Mouse (Mus musculus): ENCODE measurements around the gene Gad1. TPM values are rescaled to one million over a fixed set of nuclear protein-coding genes. Genes with fewer than 3 reads are reported as not detected.
A peak's percentile ranks its signal among the peaks of the same experiment; 100 is the strongest.

Gad1 gene
- total RNA-seq, 2 experiments from 2014 or later = 361 to 392 TPM

- intact Hi-C loops (cut with DNase I) = no loop called here
- no peak for DNase-seq (ENCODE audit: low spot score in 2 of 2)
These were observed 63.2 kb downstream of the Gad1 start for GRCm38 (mm10) chr2:70616076-70616475.

GRCm38 (mm10) chr2:70616617-70617016, 63.7 kb downstream of the Gad1 start:
- intact Hi-C loops (cut with DNase I) = no loop called here
- no peak for DNase-seq (ENCODE audit: low spot score in 2 of 2)

GRCm38 (mm10) chr2:70619232-70619835, 66.5 kb downstream of the Gad1 start:
- DNase-seq (ENCODE audit: low spot score in 2 of 2) = no peak
- intact Hi-C loops (cut with DNase I) = no loop called here

- peak; percentile 22 to 25 for DNase-seq (ENCODE audit: low spot score in 2 of 2)
- intact Hi-C loops (cut with DNase I) = no loop called here
These were observed 67.4 kb downstream of the Gad1 start for GRCm38 (mm10) chr2:70620225-70620624.

DNA sequence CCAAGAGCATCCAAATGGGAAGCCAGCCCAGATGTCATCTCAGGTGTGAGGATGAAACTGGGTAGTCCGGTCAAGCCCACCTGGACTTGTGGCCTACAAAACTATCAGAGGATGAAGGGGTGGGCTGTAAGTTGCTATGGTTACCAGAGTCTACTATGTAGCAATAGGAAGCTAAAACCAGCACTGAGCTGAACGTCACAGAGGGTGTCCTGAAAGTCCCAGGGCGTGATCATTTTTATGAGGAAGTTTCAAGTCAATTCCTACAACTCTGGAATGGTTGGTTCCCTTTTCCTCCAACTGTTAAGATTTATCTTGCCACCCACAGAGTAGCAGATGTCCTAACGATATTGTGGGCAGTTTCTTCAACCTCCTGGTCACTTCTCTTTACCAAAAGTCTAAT, 69.4 kb downstream of the Gad1 start:
- no peak for DNase-seq (ENCODE audit: low spot score in 2 of 2)

DNA sequence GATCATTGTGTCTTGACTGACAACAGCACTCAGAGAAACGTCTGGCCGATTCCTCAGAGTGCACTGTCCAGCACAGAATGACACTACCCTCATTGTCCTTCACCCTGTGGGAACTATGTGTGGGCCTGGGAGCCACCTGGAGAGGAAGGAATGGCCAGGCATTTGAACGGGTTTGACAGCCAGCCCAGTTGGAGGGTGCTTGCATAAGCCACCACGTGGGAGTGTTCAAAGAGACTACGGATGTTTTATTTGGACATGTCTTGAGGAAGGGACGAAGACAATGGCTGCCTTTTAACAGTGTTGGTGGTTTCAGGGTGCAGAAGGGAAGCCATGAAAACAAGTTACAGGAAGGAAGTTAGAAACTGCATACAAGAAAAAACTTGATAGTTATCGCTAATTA, 72.9 kb downstream of the Gad1 start:
- intact Hi-C loops (cut with DNase I) = no loop called here
- DNase-seq (ENCODE audit: low spot score in 2 of 2) = no peak

More for the DNA sequence above, 69.4 kb downstream of the Gad1 start:
- intact Hi-C loops (cut with DNase I) = no loop called here

DNA sequence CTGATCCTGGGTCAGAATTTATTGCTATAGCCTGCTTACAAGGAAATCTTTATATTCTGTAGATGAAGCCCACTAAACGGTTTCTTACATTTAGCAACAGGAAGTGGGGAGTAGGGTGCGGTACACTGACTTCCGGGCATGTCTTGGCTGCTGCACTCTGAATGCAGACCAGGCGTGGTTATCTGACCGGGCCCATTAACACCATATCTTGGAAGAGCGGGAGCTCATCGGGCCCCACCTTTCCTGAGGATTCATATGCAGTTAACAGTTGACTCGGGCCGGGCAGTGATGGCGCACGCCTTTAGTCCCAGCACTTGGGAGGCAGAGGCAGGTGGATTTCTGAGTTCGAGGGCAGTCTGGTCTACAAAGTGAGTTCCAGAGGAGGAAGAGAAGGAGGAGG, 75.5 kb downstream of the Gad1 start:
- intact Hi-C loops (cut with DNase I) = no loop called here

DNA sequence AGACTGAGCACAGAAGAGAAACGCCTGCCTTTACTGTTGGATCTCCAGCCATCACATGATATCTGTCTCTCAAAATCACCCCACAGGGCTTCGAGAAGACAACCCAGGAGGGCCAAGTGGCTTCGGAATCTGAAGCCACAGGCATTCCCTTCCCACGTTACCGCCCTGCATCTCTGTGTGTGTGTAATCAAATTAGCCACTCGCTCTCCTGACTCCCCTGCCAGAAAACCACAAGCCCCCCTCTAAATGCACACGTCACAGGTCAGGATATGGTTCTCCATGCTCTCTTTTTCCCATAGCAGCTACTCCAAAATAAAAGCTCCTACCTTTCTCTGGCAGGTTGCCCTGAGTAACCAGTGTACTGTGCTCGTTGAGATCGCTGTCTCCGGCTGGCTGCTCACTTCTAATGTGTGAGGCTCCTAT, 76.5 kb downstream of the Gad1 start:
- intact Hi-C loops (cut with DNase I) = no loop called here
- DNase-seq (ENCODE audit: low spot score in 2 of 2) = no peak

More for the DNA sequence above, 75.5 kb downstream of the Gad1 start:
- DNase-seq (ENCODE audit: low spot score in 2 of 2) = no peak

GRCm38 (mm10) chr2:70629921-70630320, 77.0 kb downstream of the Gad1 start:
- intact Hi-C loops (cut with DNase I) = no loop called here
- DNase-seq (ENCODE audit: low spot score in 2 of 2) = no peak

- intact Hi-C loops (cut with DNase I) = no loop called here
- DNase-seq (ENCODE audit: low spot score in 2 of 2) = no peak
These were observed 78.4 kb downstream of the Gad1 start for GRCm38 (mm10) chr2:70631321-70631720.

- intact Hi-C loops (cut with DNase I) = no loop called here
- no peak for DNase-seq (ENCODE audit: low spot score in 2 of 2)
These were observed 79.5 kb downstream of the Gad1 start for GRCm38 (mm10) chr2:70632412-70632811.

GRCm38 (mm10) chr2:70634028-70634690, 81.3 kb downstream of the Gad1 start:
- DNase-seq (ENCODE audit: low spot score in 2 of 2) = no peak
- intact Hi-C loops (cut with DNase I) = no loop called here

DNA sequence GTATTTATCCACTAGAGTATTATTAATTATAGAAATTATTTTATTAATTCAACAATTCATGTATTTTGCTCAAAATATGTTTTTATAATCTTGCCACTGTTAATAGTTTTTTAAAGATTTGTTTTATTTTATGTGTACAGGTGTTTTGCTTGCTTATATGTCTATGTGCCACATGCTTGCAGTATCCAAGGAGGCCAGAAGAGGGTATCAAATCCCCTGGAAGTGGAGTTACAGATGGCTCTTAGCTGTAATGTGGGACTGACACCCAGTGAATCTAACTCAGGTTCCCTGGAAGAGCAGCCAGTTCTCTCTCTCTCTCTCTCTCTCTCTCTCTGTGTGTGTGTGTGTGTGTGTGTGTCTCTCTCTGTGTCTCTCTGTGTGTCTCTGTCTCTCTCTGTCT, 88.1 kb downstream of the Gad1 start:
- no peak for DNase-seq (ENCODE audit: low spot score in 2 of 2)
- intact Hi-C loops (cut with DNase I) = no loop called here

DNA sequence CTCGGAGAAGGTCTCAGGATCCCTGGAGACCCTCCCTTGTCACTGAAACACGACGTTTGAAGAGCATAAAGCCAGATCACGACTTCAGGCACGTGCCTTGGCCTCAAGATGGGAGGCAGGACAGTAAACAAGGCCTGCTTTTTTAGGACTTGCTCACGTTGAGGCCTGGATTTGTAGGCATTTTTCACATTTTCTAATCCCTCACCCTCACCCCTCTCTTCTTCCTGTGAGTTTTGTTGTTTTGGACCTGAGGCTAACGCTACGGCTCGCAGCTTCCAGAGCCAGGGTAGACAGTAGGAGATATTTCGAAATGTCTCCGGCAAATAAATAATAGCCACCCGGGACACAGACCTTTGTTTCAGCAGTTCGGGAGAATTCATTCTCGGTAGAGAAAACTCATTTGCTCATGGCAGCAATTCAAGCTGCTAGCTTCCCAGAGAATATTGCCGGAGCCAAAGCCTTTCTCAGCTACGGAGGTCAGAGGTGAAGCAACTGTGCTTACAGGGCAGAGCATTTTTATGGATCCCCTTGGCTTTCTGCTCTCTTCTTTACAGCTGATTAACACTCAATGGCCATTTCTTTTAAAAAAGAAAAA, 90.2 kb downstream of the Gad1 start:
- DNase-seq (ENCODE audit: low spot score in 2 of 2) = no peak
- intact Hi-C loops (cut with DNase I) = no loop called here

GRCm38 (mm10) chr2:70645266-70645780, 92.5 kb downstream of the Gad1 start:
- intact Hi-C loops (cut with DNase I) = no loop called here
- no peak for DNase-seq (ENCODE audit: low spot score in 2 of 2)

DNA sequence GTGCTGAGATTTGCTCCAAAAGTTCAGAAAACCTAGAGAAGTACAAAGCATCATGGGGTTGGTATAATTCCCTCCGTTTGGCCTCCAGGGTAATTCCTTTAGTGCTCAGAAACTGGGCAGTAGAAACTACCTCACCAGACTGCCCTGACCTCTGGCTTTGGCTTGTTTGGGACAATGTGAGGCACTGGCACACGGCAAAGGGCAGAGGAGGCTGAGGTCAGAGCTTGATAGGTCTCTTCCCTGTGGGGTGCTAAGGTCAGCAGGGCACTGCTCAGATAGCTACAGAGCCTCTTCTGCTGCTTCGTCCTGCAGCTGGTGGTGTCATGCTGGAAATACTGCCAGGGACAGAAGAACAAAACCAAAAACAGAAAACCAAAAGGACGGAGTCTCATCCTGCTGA, 94.8 kb downstream of the Gad1 start:
- intact Hi-C loops (cut with DNase I) = no loop called here
- DNase-seq (ENCODE audit: low spot score in 2 of 2) = no peak

- intact Hi-C loops (cut with DNase I) = no loop called here
These were observed 95.4 kb downstream of the Gad1 start for GRCm38 (mm10) chr2:70648271-70648670.

DNA sequence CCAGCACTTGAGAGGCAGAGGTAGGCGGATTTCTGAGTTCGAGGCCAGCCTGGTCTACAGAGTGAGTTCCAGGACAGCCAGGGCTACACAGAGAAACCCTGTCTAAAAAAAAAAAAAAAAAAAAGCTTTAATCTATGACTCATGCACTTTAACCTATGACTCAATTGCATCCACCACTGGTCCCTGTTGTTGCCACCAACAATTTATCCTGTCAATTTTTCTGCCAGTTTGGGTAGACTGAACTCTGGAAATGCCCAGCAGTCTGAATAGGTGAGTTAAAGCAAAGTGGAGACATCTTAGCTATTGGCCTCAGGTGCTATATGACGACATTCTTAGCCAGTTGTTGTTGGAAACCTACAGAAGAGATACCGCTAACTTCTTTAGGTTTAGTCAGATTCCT, 96.6 kb downstream of the Gad1 start:
- no peak for DNase-seq (ENCODE audit: low spot score in 2 of 2)
- intact Hi-C loops (cut with DNase I) = no loop called here

More at GRCm38 (mm10) chr2:70648271-70648670, 95.4 kb downstream of the Gad1 start:
- DNase-seq (ENCODE audit: low spot score in 2 of 2) = no peak

Data from left cerebral cortex, postnatal 36 days (tissue).